Mouse (Mus musculus) ES-E14 (cell line): ENCODE data around the gene Map3k11.

ENCODE experiments used
- CHD2 ChIP-seq: IDR thresholded peaks from 2 replicates; pipeline ENCODE4 v1.6.1; 2014; ENCODE audit warnings: mild to moderate bottlenecking, low read depth, low read length, inconsistent platforms
- HCFC1 ChIP-seq: IDR thresholded peaks from 2 replicates; pipeline ENCODE4 v1.6.1; 2012; ENCODE audit warnings: low read length, inconsistent platforms, borderline replicate concordance; ENCODE audit not compliant: insufficient read depth
- MAFK ChIP-seq: IDR thresholded peaks from 2 replicates; pipeline ENCODE4 v1.6.1; 2014; ENCODE audit warnings: mild to moderate bottlenecking, low read depth, low read length, inconsistent platforms; ENCODE audit not compliant: insufficient read depth
- ZC3H11A ChIP-seq: IDR thresholded peaks from 2 replicates; pipeline ENCODE4 v1.6.1; 2012; ENCODE audit warnings: low read depth, mild to moderate bottlenecking, inconsistent platforms, low read length, borderline replicate concordance
- ZNF384 ChIP-seq: IDR thresholded peaks from 2 replicates; pipeline ENCODE4 v1.6.1; 2012; ENCODE audit warnings: low read depth, low read length, inconsistent platforms

DNA sequence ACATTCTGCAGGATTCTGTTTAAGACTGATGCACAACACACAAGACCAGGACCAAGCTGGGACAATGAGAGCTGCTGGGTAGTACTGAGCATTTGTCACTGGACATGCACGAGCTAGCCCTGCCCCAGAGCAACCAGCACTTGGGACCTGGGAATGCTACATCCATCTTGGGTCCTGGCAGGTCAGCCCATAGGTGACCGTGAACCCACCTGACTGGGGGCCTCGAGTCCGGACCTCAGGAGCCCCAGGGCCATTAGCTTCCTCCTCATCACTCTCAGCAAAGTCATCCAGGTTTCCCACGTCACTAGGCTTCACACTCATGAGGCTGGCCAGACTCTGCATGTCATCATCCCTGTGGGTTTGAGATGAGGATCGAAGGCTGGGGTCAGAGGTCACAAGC lies 32.7 kb downstream of the Map3k11 start:
- no peak for TF ChIP-seq ZC3H11A
- no peak for TF ChIP-seq CHD2
- TF ChIP-seq ZNF384 = no peak
- TF ChIP-seq MAFK = no peak
- no peak for TF ChIP-seq HCFC1
